Mouse (Mus musculus) hindbrain, embryonic 11.5 days (tissue): ENCODE results near the gene Olah. TPM values are rescaled to one million over a fixed set of nuclear protein-coding genes. Genes with fewer than 3 reads are reported as not detected.
A peak's percentile ranks its signal among the peaks of the same experiment; 100 is the strongest.
"Not testable (repeated sequence)": the region's sequence is repeated elsewhere in the genome, so short reads cannot be mapped to it uniquely, and the experiment has no call there.

Experiments
- ATAC-seq: fragments of 200-750 bp; cut with Nextera tagmentation; 2 replicates; pipeline ENCODE4 v1.8.0; 2017; ENCODE audit warnings: mild to moderate bottlenecking, moderate TSS enrichment, moderate library complexity; ENCODE audit not compliant: low FRiP score
- DNase-seq: peaks from one replicate; pipeline ENCODE4 v3.0.0-alpha.2; 2015; ENCODE audit warnings: low spot score
- H3K27ac ChIP-seq: fragments of 300-500 bp; sonication (generic); 2 replicates; pipeline ENCODE4 v1.5.1; 2014; ENCODE audit warnings: mild to moderate bottlenecking, low read depth, low read length
- H3K27me3 ChIP-seq: fragments of 300-500 bp; sonication (generic); 2 replicates; pipeline ENCODE4 v1.6.1; 2014; ENCODE audit warnings: mild to moderate bottlenecking, low read length, moderate library complexity, mixed read lengths; ENCODE audit not compliant: control insufficient read depth, insufficient read depth
- H3K36me3 ChIP-seq: fragments of 300-500 bp; sonication (generic); 2 replicates; pipeline ENCODE4 v1.6.1; 2014; ENCODE audit warnings: mild to moderate bottlenecking, low read length, moderate library complexity, mixed read lengths; ENCODE audit not compliant: control insufficient read depth, insufficient read depth
- H3K4me1 ChIP-seq: fragments of 300-500 bp; sonication (generic); replicated peaks from 2 replicates; pipeline ENCODE4 v1.6.1; 2014; ENCODE audit warnings: low read length, mixed read lengths; ENCODE audit not compliant: control insufficient read depth, insufficient read depth
- H3K4me2 ChIP-seq: fragments of 300-500 bp; sonication (generic); replicated peaks from 2 replicates; pipeline ENCODE4 v1.6.1; 2014; ENCODE audit warnings: mild to moderate bottlenecking, low read depth, low read length
- H3K4me3 ChIP-seq: fragments of 300-500 bp; sonication (generic); 2 replicates; pipeline ENCODE4 v1.5.1; 2014; ENCODE audit warnings: low read depth, low read length
- H3K9ac ChIP-seq: fragments of 300-500 bp; sonication (generic); 2 replicates; pipeline ENCODE4 v1.6.1; 2014; ENCODE audit warnings: low read depth, low read length
- H3K9me3 ChIP-seq: fragments of 300-500 bp; sonication (generic); 2 replicates; pipeline ENCODE4 v1.6.1; 2016; ENCODE audit warnings: low read length; ENCODE audit not compliant: control insufficient read depth
- WGBS: fragments of 180-500 bp; shearing (Covaris S2); extraction: QIAGEN DNeasy Blood & Tissue Kit; methylation state at CpG from one replicate; pipeline ENCODE4 v1.1.7; 2014; 5-methylcytosine and 5-hydroxymethylcytosine counted together
- polyA plus RNA-seq: library from polyadenylated mRNA; unstranded; fragments of >200 nt; fragmentation: Nextera tagmentation; extraction: Ambion mirVana; gene quantifications from 2 replicates; pipeline ENCODE4 v1.2.1, GENCODE M21; 2014

Olah gene
- polyA plus RNA-seq, result 0.11 TPM in 1 of 2 replicates, not detected in the other

DNA sequence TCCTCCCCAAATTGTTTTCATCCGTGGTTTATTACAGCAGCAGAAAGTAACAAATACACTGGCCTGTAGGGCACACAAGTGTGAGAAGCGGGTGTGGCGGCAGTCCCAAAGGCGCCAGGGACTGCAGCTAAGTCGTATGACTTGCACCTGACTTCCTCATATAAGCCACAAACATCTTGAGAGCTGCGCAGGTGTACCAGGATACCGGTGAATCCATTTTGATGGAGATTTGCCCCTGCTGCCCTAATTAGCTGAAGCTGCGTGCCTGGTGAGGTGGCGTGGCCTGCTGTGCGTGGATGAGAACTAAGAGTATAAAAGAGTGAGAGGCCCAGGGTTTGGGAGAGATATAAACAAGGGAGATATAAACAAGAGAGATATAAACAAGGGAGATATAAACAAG is at the start of gene Olah:
Olah (minus strand) TSS at position 101 of the 400 bp plus-strand sequence.
- not testable (repeated sequence) for H3K27me3 ChIP-seq, H3K4me2 ChIP-seq, H3K36me3 ChIP-seq, H3K4me3 ChIP-seq, ATAC-seq, H3K4me1 ChIP-seq, H3K27ac ChIP-seq, H3K9ac ChIP-seq, DNase-seq, H3K9me3 ChIP-seq
- WGBS, result 73% methylated on average over 10 of the region's 10 CpGs

DNA sequence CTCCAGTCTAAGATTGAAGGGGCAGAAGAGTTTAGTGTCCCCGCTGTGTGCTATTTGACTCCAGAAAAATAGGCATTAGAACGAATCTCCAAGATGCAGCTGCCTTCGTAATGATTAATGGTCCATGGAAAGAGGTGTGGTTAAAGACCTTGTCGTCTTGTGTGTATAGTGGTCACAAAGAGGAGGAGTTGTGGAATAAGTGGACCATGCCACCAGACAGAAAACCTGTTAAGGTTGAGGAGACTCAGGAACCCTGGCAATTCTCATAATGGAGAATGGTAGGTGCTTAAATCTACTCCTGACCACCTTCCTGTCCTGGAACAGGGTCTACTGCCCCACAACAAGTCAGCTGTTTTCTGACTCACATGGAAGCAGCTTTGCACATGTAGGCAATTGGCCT is 49.0 kb upstream of the Olah start:
- Histone ChIP-seq H3K4me2 (no peak overlapping the region), H3K9ac (no peak overlapping the region), H3K27me3 (no peaks in the 10 kb centered on the region), H3K4me1 (no peaks in the 10 kb centered on the region), H3K36me3 (no peaks in the 10 kb centered on the region), H3K9me3 (no peaks in the 10 kb centered on the region), H3K27ac (no peak overlapping the region), H3K4me3 (no peak overlapping the region)
- WGBS, result 85% methylated on average over 4 of the region's 4 CpGs
- DNase-seq (no peak), ATAC-seq (no peak)

DNA sequence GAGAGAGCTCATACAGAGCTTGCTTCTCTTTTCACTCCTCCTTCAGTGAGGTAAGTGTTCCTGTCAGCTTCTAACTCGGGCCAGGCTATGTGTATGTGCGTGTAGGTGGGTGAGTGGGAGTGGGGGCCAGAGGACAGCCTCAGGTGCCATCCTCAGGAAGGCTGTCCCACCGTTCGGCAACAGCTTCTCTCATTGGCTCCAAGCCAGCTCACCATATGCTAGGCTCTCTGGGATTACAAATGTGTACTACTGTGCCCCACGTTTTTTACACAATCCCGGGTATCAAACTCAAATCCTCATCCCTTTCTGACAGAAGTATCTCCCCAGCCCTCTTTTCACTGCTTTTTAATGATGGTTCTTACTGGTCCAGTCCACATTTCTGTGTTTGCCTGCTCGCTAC is 47.2 kb upstream of the Olah start:
- Histone ChIP-seq H3K27me3 (no peaks in the 10 kb centered on the region), H3K4me3 (no peak overlapping the region), H3K9me3 (no peaks in the 10 kb centered on the region), H3K27ac (no peak overlapping the region), H3K4me1 (no peaks in the 10 kb centered on the region), H3K9ac (no peak overlapping the region), H3K4me2 (no peak overlapping the region), H3K36me3 (no peaks in the 10 kb centered on the region)
- DNase-seq (no peak), ATAC-seq (no peak)
- WGBS, result 86% methylated on average over 7 of the region's 7 CpGs

DNA sequence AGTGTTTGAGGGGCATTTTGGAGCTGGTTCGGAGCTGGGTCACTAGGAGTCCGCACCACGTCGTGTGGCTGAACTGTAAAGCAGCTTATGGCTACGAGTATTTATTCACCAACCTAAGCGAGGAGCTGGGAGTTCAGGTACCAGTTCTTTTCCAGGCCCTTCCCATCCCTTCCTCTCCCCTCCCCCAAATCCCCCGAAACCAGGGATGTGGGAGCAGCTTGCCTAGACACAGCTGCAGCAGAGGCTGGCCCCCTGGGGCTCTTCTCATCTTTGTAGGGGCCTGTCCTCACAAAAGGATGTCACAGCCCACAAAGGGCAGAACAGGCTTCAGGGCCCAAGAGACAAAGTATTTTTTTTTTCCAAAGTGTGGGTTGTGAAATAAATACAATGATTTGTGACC is 40.9 kb upstream of the Olah start:
- DNase-seq (no peak), ATAC-seq (no peak)
- Histone ChIP-seq H3K9ac (no peak overlapping the region), H3K4me1 (no peaks in the 10 kb centered on the region), H3K4me3 (no peak overlapping the region), H3K27me3 (no peaks in the 10 kb centered on the region), H3K27ac (no peak overlapping the region), H3K9me3 (no peaks in the 10 kb centered on the region), H3K4me2 (no peak overlapping the region), H3K36me3 (no peaks in the 10 kb centered on the region)
- WGBS, result 39% methylated on average over 7 of the region's 7 CpGs

DNA sequence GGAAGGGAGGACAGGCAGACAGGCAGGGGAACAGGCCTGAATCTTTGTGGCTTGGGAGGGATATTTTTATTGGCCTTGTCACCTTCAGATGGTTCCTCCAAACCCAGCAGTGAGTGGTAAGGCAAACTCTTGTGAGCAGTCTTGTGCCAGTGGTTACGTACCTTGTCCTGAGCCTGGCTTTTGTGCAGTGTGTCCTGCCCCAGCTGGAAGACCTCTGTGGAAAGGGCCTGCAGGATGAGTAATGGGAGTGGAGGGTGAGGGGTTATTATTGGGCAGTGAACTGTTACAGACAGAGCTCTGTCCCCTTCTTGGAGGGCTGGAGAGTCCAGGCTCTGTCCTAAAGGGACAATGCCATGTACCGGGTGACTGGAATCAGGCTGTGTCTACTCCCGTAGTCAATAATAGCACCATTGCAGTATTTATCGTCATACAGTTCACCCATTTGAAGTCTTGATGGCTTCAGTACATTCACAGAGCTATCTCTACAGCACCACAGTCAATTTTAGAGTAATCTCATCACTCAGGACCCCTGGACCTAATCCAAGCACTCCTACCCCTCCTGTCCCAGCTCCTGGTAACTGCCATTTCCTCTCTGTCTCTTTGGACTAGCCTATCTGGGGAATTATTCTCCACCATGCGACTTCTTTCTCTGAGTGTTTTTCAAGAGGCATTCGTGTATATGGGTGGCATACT is 38.5 kb upstream of the Olah start:
- 80% methylated on average over 6 of the region's 6 CpGs for WGBS
- Histone ChIP-seq H3K4me3 (no peak overlapping the region), H3K27ac (no peak overlapping the region), H3K27me3 (no peaks in the 10 kb centered on the region), H3K9me3 (no peaks in the 10 kb centered on the region), H3K36me3 (no peaks in the 10 kb centered on the region), H3K9ac (no peak overlapping the region), H3K4me2 (no peak overlapping the region), H3K4me1 (no peaks in the 10 kb centered on the region)
- ATAC-seq, result no peak
- no peak for DNase-seq

DNA sequence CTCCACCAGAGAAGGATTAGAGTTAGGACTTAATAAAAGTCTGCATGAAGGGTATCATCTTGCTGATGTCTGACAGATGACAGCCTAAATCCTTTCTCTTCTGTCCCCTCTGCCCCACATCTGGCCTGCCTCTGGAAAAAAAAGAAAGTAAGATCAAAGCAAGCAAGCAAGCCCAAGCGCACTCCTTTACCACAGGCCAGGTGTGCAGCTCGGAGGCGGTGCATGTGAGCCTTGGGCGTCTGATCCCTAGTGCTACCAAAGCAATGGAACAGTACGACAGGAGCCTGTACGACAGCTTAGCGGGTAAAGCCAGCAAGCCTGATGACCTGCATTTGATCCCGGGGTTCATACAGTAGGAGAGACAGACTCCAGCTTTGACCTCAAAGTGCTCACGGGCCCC is 33.9 kb upstream of the Olah start:
- no peak for ATAC-seq

DNA sequence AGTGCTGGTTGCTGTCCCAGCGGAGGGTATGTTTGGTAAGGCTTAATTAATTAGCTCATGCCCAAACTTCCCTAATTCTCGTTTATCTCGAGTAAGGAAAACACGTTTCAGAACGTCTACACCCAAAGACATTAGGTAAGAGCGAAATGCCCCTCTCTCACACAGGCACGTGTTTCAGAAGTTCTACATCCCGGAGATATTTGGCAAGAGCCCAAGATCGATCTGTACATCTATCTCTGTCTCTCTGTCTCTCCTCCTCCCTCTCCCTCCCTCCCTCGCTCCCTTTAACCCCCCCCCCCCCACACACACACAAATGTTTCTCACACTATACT is 27.5 kb upstream of the Olah start:
- H3K4me3 ChIP-seq, result peak overlapping the region; percentile 73
- H3K27me3 ChIP-seq, result no peaks in the 10 kb centered on the region
- H3K9me3 ChIP-seq, result no peaks in the 10 kb centered on the region
- peaks cover 7% of the 10 kb centered on the region; the same call in 1 of the 2 replicates for H3K4me1 ChIP-seq
- no peaks in the 10 kb centered on the region for H3K36me3 ChIP-seq
- 9% methylated on average over 9 of the region's 10 CpGs for WGBS
- peak overlapping the region; percentile 61 for H3K9ac ChIP-seq
- ATAC-seq (peak; percentile 5; the same call in 1 of the 2 replicates), DNase-seq (no peak)
- H3K4me2 ChIP-seq, result peak overlapping the region; percentile 85
- no peak overlapping the region for H3K27ac ChIP-seq

More for the DNA sequence above, 33.9 kb upstream of the Olah start:
- no peaks in the 10 kb centered on the region for H3K36me3 ChIP-seq
- no peaks in the 10 kb centered on the region for H3K9me3 ChIP-seq
- no peak overlapping the region for H3K27ac ChIP-seq
- no peaks in the 10 kb centered on the region for H3K27me3 ChIP-seq
- no peak for DNase-seq
- no peaks in the 10 kb centered on the region for H3K4me1 ChIP-seq
- no peak overlapping the region for H3K4me3 ChIP-seq
- no peak overlapping the region for H3K4me2 ChIP-seq
- H3K9ac ChIP-seq, result no peak overlapping the region
- 87% methylated on average over 9 of the region's 9 CpGs for WGBS

DNA sequence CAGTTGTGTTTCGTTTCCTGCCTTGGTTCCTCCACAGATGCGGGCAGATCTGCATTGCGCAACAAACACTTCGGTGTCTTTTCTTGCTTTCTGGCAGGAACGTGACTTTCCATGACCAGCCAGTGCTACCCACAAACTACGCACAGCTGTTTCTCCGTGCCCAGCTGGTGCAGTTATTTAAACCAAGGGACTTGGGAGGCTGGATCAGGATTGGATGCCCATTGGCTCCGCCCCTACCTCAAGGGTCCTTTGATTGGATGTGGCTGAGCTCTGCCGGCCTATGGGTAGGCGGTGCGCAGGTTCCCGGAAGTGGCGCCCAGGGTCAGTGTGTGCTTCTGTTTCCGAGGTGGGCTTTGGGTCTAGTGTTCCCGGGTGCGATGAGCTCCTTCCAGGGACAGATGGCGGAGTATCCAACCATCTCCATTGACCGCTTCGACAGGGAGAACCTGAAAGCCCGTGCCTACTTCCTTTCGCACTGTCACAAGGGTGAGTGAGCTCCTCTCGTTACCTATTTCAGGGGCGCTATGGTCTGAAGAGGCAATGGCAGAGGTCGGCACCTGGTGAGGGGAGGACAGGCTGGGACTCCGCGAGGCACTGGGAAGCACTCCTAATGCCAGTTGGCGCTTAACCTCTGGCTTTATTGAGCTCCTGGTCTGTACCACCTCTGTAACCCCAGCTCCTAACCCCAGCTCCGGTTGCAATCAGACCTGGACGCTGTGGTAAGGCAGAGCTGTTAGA is 27.0 kb upstream of the Olah start, which contains the start of gene Dclre1c:
Dclre1c (plus strand) TSS at position 291 of the 738 bp plus-strand sequence.
- H3K36me3 ChIP-seq, result no peaks in the 10 kb centered on the region
- H3K27me3 ChIP-seq, result no peaks in the 10 kb centered on the region
- peak within 1 kb of the TSS; percentile 61 for H3K9ac ChIP-seq
- H3K4me1 ChIP-seq, result peaks cover 7% of the 10 kb centered on the region; the same call in 1 of the 2 replicates
- H3K4me2 ChIP-seq, result peak within 1 kb of the TSS; percentile 85
- WGBS, result 1% methylated on average over 29 of the region's 29 CpGs
- peak within 1 kb of the TSS; percentile 73 for H3K4me3 ChIP-seq
- peak; percentile 90 for DNase-seq
- ATAC-seq, result peak; percentile 98
- no peak within 1 kb of the TSS for H3K27ac ChIP-seq
- no peaks in the 10 kb centered on the region for H3K9me3 ChIP-seq

DNA sequence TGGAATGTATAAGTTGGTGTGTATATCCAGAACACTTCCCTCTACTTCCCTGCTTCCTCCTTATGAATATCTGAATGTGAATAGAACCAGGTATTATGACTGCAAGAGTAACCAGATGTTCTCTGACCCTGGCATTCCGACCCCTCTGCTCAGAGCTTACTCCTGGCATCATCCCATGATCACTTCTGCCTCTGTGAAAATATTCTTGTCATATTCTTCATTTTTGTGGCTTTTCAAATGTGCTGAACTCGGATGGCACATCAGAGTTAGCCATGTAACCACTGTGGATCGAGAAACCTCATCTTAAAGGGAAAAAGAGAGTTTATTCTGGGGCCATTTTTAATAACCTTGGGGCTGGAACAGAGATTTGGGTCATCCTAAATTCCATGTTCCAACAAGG is 25.5 kb upstream of the Olah start, which contains the start of gene Meig1:
Meig1 (minus strand) TSS at position 101 of the 400 bp plus-strand sequence.
- 73% methylated on average over 3 of the region's 3 CpGs for WGBS
- Histone ChIP-seq H3K4me1 (peaks cover 7% of the 10 kb centered on the region; the same call in 1 of the 2 replicates), H3K4me3 (no peak within 1 kb of the TSS), H3K9ac (no peak within 1 kb of the TSS), H3K4me2 (no peak within 1 kb of the TSS), H3K27me3 (0 out of 2 replicates have a peak, but pooled peaks cover 2% of the 10 kb centered on the region), H3K36me3 (no peaks in the 10 kb centered on the region), H3K9me3 (no peaks in the 10 kb centered on the region), H3K27ac (no peak within 1 kb of the TSS)
- DNase-seq (no peak), ATAC-seq (no peak)
